Mouse (Mus musculus): ENCODE data around the gene Cap2. TPM values are rescaled to one million over a fixed set of nuclear protein-coding genes. Genes with fewer than 3 reads are reported as not detected.
A peak's percentile ranks its signal among the peaks of the same experiment; 100 is the strongest.

The Cap2 gene
- polyA plus RNA-seq, 2 experiments from 2014 or later = 0.30 to 0.32 TPM

DNA sequence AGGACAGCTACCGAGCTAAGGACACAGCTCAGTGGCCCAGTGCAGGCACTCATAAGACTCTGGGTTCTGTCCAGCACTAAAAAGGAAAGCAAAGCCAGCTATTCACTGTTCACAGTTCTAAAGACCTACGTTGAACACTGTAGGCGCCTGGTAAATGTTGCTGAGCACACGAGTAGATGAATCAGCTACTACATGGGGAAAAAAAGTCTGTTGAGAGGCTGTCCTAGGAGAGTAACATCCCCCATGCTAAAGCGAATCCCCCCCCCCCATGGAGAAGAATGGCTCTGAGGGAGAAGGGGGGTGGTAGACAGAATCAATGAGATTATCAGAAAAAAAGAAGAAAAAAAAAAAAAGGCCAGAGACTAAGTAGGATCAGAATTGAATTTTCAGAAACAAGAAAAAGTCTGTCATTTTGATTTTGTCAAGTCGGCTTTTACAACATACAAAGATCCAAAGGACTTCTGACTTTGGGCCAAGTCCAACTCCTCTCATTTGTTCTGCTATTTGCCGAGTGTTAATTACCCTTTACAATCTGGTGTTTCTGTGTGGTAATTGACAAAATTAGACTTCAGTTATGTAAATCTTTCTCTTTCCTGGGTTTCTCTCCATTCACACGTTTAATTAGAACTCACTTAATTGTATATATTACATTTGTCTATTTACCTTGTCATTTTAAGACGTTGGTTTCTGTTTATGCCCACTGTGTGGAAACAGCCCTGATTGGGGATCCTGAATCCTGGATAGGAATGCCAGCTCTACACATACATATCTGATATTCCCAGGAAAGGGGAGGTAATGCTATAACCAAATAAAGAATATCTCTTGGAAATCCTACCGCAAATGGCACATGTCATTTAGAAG, 139.2 kb downstream of the Cap2 start:
- ATAC-seq = no peak

DNA sequence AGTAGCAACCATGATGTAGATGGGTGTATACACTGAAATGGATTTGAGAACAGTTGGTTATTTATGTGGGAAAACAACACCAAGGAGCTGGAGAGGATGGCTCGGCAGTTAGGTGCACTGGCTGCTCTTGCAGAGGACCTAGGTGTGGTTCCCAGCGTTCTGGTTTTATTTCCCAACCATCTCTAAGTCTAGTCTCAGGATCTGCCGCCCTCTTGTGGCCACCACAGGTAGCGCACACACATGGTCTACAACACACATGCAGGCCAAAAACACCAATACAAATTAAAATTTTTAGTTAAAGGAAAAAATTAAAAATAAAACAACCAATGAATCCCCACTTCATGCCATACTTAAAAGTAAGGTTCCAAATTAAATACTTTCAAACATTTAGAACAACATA, 140.7 kb downstream of the Cap2 start:
- no peak for ATAC-seq

DNA sequence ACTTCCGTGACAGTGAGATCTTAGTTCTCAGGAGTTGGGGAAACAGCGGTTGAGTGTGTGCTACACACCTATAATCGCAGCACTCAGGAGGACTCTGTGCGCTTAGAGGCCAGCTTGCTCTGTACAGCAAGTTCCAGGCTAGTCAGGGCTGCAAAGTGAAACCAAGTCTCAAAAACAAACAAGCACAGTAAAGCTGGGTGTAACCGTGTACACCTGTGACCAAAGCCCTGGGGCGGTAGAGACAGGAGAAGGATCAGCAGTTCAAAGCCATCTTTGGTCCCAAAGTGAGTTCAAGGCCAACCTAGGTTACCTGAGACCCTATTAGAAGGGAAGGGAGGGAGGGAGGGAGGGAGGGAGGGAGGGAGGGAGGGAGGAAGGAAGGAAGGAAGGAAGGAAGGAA, 142.5 kb downstream of the Cap2 start:
- ATAC-seq = no peak

DNA sequence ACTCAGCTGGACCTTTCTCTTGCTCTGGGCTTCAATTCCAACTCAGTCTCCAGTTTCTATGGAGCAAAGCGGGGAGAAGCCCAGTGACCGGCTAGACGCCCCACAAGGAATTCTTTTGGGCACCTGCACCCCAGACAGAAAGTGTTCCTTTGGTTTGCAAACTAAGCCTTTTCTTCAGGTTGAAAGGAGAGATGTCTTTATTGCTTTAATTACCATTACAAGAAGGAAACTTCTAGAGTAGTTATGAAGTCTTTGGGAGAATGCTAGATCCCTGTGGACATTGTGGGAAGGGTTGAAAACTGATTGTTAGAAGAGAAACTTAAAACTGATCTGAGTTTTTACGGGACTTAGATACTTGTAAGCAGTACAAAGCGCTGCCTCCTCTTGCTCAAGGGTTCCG, 143.8 kb downstream of the Cap2 start:
- ATAC-seq = no peak

DNA sequence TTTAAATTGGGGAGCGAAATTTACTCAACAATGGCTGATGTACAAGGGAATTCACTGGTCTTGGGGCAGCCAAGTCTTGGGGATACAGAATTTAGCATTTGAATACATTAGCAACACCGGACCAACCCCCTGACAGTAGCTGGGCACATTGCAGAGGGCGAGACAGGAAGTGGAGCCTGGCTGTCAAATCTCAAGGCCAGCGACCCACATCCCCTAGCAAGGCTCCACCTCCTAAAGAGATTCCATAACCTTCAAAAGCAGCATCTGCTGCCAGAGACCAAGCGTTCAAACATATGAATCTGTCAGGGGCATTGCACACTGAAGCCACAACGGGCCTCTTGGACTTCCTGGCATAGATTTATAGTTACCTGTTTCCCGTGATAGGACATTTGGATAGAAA, 150.2 kb downstream of the Cap2 start:
- no peak for ATAC-seq

DNA sequence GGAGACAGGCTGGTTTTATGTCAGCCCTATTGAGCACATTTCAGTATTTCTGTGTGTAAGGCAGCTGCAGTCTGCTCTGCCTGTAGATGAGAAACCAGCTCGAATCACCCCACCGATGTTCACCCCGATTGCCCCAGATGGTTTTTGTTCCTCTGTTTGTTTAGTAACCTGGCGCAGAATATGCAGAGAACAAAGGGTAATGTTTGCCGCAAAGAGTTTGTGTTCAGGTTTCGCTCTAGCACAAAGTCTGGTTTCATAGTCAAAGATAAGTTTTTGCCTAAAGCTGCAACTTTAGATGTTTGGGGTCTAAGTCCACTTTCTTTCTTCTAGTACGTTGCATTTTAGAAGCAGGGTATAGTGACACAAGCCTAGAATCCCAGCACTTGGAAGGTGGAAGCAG, 151.0 kb downstream of the Cap2 start:
- no peak for ATAC-seq

DNA sequence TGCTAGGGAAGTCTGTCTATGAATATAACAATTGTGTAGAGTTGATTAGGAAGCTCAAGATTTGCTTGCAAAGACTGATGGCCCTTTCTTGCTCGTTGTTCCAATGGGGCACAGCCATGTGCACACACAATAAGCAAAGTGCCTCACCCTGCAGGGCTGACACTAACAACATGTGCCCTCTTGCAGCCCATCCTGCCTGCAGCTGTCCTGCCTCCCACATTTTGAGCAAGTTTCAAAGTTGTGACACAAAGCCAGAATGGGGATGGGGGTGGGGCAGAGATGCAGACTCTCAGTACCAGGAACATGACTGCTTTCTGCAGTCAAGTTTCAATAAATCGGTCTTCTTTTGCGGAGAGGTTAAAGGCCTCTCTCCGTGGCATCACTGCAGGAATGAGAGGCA, 152.0 kb downstream of the Cap2 start:
- no peak for ATAC-seq

DNA sequence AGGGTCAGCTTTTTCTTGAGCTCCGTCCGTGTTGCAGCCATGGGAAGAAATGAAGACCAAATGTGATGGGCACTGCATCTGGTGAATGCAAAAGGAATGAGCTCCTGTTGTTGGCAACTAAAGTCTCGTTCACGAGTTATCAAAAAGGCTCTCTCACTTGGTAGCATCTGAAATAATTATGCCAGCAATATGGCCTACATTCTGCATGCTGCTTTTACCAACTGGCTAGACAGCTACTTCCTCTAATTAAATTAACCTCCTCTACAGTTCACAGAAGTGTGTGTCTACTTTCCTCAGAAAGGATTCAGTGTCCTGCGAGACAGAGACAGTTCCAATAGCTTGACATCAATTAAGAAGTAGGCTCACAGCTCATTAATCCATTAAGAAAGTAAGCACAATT, 152.9 kb downstream of the Cap2 start:
- ATAC-seq = no peak

DNA sequence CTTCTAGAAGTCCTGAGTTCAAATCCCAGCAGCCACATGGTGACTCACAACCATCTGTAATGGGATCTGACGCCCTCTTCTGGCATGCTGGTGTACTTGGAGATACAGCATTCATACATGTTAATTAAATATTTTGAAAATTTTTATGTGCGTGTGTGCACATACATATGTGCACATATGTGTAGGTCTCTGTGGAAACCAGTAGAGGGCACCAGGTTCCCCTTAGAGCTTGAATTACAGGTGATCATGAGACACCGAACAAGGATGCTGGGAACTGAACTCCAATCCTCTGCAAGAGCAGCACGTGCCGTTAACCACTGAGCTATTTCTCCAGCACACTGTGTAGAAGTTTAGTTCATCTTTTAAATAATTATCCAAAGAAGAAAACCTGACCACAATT, 157.6 kb downstream of the Cap2 start:
- no peak for ATAC-seq

DNA sequence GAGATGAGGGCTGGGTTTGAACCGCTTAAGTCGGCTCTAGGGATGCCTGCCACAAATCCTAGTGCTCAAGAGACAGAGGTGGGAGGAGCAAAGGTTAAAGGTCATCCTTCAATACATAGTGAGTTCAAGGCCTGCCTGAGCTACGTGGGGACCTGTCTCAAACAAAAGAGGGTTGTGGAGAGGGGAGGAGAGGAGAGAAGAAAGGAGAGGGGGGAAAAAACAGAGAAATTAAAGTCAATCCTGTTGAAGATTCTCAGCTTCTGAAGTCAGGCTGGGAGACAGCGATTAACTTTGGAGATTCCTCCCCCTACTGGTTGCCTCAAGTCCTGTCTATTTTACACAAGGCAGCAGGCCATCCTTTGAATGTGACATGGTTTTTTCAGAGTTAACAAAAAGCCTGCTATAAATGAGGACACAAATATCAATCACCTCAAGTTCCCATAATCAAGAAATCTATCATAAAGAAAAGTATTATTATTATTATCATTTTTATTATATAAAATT, 161.9 kb downstream of the Cap2 start:
- ATAC-seq = peak; percentile 83

DNA sequence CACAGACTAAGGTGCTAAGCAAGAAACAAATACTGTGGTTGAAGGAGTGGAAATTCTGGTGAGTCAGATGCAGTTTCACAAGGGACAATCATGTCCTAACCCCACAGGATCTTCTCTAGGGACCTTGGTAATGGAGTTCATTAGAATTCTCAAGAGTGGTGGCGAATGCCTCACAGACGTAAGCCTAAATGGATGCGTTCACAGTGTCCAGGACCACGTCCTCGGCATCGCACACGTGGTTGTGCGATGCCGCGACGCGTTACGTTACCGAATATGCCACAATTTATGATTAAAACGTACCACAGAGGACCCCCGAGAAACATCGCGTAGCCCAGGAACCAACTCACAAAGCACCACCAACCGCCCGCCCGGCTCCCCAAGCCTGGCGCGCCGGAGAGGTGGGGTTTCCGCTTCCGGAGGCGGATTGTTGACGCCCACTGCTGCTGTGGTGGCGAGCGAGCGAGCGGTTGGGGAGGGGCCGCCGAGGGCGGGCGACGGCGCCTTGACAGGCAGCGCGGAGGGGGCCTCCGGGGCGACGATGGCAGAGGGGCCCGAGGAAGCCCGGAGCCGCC, 167.5 kb downstream of the Cap2 start, which contains the start of gene Fam8a1:
TSS of gene Fam8a1 (plus strand) at position 475 of the 572 bp plus-strand sequence.
- ATAC-seq = peak; percentile 95

DNA sequence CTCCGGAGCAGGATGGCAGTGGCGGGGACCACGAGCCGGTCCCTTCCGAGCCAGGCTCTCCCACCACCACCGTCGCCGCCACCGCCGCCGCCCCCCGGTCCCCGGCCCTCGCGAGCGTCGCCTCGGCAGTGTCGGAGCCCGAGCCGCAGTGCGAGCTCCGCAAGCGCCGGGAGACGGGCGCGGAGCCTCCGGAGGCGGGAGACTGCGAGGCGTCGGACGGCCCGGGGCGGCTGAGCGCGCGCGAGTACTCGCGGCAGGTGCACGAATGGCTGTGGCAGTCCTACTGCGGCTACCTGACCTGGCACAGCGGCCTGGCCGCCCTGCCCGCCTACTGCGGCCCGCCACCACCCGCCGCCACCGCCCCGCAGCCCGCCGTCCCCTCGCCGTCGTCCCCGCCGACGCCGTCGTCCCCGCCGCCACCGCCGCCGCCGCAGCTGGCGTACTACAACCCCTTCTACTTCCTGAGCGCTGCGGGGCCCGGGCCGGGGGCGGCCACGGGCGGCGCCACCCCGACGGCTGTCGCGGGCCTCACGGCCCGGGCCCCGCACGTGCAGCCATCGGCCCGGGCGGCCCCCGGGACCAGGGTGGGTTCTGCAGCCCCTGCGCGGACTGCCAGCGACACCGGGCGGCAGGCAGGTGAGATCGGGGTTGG, 168.1 kb downstream of the Cap2 start:
- ATAC-seq = peak; percentile 37

DNA sequence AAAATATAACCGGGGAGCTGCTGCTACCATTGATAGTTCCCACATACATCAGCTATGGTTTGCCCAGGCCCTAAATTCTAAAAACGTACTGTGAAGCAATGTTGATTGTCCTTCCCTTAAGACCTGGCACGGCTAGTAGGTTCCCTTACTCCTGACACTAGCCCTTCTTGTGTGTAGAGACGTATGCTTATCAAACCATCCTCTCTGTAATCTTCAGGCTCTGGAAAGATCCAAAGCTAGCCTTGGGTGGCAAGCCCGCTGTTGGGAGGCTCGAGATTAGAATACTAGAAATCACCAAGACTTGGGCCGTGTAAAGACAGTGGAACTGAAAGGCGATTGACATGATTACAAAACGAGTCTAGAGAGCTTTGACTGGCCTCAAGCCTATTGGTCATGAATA, 168.9 kb downstream of the Cap2 start:
- ATAC-seq = no peak

DNA sequence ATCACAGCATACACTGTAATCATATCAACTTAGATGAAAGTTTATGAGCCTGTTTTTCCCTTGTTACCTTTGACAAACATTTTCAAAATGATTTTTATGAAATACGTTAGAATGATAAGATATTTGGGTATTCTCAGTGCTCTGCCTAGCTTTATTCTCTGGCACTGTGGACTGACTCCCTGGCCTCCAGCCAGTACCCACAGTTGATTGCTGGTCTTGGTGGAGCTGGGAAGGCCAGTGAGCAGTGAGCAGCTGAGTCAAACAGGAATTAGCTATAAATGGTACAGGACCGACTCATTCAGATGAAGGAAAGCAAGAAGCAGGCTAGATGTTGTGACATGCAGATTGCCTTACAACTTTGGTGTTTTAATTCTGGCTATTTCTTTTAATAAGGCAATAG, 173.0 kb downstream of the Cap2 start:
- ATAC-seq = no peak

DNA sequence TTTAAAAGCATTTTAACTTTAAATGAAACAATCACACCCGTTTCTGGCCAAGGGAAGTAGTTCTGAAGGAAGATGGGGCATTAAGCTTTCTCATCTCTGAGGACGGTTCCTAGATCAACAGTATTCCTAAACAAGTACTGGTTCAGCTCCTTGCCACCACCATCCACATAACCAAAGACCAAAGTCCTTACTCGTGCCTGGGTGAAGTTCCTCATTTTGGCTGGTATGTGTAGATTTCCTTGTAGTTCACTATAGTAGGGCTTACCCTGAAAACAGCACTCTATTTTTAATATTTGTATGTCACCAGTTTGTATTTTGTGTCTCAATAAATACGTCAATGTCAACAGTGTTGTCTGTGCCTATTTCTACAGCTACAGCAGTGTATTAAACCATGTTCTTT, 176.1 kb downstream of the Cap2 start:
- ATAC-seq = no peak

DNA sequence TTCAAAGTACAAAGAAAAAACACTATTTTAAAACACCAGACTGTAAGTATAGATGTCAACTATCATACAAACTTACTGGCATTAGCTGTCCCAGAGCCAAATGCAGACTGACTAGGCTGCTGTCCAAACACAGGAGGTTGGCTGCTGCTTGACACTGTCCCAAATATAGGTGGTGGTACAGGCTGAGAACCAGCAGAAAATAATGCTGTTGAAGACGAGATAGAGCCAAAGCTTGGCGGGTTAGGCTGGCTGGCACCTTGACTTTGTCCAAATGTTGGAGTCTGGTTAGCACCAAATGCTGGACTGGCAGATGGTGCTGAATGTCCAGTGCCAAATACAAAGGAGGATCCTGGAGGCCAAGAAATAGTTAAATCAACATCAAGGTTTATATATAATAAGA, 181.3 kb downstream of the Cap2 start:
- ATAC-seq = no peak

DNA sequence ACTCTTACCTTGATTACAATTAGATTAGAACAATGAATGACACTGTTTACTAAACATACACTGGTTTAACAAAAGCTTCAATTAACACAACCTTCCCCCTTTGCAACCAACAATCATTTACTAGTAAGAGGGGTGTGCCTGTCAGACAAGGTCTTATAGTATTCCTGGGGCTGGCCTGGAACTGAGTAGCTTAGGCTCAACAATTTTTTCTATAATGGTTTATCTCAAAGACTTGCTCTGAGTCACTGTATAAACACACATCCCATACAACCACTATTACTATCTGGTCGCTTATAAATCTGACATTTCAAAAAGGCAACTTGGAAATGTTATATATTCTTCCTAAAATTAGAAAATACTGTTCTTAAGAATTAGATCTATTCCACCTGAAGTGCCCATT, 181.7 kb downstream of the Cap2 start:
- ATAC-seq = no peak

DNA sequence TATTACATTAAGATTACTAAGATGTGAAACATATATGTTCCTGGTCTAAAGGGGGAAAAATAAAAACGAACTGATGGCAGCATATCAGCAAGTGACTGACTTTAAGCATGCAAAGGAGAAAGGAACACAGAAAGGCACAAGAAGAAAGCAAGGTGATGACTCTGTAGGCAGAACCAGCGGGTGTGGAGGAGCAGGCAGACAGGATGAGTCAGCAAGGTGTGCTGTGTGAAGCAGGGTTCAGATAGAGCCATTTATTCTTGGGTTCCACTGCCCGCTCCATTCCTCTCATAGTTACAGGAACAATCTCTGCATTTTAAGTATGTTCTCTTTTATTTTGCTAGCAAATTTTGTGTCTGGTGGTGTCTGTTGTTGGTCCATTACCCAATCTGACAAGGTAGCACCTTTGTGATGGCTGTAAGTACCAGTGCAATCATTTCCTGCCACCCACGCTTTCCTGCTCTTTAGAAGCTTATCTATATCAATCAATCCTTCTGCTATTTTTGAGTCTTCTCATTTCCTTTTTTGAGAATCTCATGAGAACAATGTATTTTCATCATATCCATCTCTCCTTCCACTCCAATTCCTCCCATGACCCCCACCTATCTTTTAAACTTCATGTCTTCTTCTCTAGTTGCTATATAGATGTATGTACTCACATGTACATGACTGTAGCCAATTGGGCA, 189.1 kb downstream of the Cap2 start:
- peak; percentile 95 for ATAC-seq

DNA sequence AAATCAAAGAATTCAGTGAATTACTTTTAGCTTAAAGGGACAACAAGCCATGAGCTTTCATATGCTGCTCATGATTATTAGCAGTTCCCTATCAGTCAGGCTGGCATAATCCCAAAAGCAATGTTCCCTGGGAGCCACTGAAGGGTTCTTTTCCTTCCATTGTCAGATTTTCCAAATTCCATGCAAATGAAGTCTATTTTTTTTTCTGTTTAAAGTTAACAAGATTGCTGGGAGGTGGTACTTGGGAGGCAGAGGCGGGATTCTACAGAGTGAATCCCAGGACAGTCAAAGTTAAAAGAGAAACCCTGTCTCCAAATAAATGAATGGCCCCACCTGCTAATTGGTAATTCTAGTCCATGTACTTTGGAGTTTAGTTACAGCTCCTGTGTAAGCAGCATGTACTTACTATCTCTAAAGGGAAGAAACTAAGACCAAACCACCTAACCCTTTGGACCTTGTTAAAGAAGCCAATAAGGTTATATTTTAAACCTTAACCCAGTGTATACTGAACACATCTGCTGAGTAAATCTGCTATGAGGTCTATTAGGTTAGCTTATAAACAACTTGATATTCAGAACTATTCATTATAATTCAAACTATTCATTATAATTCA, 193.8 kb downstream of the Cap2 start:
- no peak for ATAC-seq

DNA sequence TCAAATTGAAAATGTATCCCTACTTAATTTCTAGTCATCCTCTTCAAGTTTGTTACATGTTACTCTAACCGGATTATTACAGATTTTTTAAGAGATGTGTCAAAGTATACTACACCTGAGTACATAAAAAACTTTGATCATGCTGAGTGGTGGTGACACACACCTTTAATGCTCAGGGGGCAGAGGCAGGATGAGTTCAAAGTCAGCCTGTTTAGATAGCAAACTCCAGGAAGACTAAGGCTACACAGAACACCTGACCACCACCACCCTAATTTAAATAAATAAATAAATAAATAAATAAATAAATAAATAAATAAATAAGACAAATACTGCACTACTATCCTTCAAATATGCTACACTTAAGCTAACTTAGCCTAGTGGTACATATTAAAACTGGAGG, 194.3 kb downstream of the Cap2 start:
- no peak for ATAC-seq

DNA sequence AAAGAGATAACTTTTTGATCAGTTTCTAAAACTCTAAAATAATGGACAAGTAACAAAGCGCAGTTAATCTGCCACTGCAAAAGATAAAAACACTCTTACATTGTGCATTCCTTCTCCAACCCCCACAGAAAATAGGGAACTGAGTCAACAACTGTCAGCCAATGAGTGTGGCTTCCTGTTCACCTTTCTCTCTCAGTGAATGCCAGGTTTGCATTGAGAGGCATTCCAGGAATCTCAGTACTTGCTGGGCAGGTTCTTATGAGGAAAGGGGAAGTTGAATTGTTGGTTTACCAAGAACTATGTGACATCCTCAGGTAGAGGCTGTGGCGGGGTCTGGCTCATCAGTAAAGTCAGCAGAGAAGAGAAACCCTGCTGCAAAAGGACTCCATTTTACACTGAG, 195.1 kb downstream of the Cap2 start:
- no peak for ATAC-seq

DNA sequence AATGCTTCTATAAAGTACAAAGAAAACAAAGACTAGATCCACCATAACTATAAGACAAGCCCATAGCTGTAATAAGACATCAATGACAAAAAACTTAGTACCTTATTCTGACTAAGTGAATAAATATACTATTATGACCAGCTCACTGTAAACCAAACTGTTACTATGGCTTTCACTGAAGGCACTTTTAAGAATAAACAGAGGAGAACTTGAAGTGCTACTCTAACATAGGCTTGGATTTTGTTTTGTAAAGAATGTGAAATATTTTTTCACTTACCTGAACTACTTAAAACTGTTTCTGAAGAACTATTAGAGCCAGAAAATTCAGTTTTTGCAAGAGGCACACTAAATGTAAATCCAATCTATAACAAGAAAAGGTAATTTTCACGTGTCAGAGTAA, 197.7 kb downstream of the Cap2 start:
- no peak for ATAC-seq
